ENCODE assay signal across 9 mouse cellular contexts in the genomic region with DNA sequence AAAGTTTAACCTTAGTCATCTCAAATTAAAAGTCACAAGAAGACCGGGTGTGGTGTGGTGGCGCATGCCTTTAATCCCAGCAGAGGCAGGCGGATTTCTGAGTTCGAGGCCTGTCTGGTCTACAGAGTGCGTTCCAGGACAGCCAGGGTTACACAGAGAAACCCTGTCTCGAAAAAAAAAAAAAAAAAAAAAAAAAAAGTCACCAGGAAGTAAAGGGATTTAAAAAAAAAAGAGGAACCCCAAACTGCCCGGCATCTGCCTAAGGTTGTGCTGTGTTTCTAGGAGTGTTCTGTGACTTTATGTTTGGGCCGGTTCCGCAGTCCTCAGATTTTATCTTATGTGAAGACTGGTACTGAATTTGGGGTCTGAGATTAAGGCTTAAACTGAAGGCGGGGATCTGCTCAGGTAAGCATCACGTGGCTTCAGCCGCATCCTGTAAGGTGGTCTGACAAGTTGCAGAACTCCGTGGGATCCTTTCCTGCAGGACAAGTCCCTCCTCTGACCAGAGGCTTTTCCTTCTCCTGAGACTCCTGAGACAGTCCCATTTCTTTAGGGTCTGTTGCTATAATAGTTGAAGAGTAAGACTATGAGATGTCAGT. TPM values are rescaled to one million over a fixed set of nuclear protein-coding genes. Genes with fewer than 3 reads are reported as not detected.
A peak's percentile ranks its signal among the peaks of the same experiment; 100 is the strongest.
DNase-seq lines count a peak whose midpoint lies in the region; ATAC-seq and TF ChIP-seq lines count a peak whose summit lies in the region.
"Had no signal": no experiment of that assay in that cellular context is flagged by ENCODE, and none has a peak within 500 bp of the region (broad histone marks: within the 10 kb centered on the region; RNA-seq: fewer than 3 reads in every experiment).

No protein-coding gene starts in this region.

- DNase-seq in heart, postnatal 14 days: no peak
- peak; percentile 18 for DNase-seq in thymus, adult 2 months
- no peak for DNase-seq in thymus, postnatal 10 days (ENCODE audit: low spot score in 2 of 2)
- DNase-seq in liver, embryonic 11.5 days (ENCODE audit: low spot score): no peak
- DNase-seq in stomach, postnatal 0 days (ENCODE audit: low spot score): no peak
- DNase-seq in neural tube, embryonic 10.5 days (ENCODE audit: extremely low spot score, low spot score): no peak
- DNase-seq in cerebellum, adult 18-20 months: no peak
- DNase-seq: cerebellum, adult 11-12 months had no signal

- no peak for TF ChIP-seq EP300 in stomach, postnatal 0 days (optimal IDR thresholded peaks at IDR 0.05)

- intact Hi-C loops in heart, postnatal 14 days (cut with DNase I): no loop called here

- ATAC-seq in heart, embryonic 14.5 days (ENCODE audit: insufficient number of reproducible peaks, insufficient read depth, low FRiP score, low read depth): no peak
- ATAC-seq in liver, embryonic 11.5 days (replicated peaks; ENCODE audit: low FRiP score): 0 out of 2 replicates have a peak, but pooled peaks have one; percentile 30
- ATAC-seq in stomach, postnatal 0 days (ENCODE audit: low FRiP score, low TSS enrichment): no peak

- peak overlapping the region; percentile 35 for H3K4me2 ChIP-seq in heart, embryonic 14.5 days (ENCODE audit: low read length)
- H3K4me2 ChIP-seq in liver, embryonic 11.5 days: peak overlapping the region; percentile 41
- H3K4me2 ChIP-seq in stomach, postnatal 0 days (replicated peaks; ENCODE audit: low read depth): peak overlapping the region; percentile 52

- no peak overlapping the region for H3K4me3 ChIP-seq in heart, embryonic 14.5 days (ENCODE audit: control insufficient read depth in 1 of 2, insufficient read depth in 1 of 2, low read depth in 1 of 2, low read length in 2 of 2)
- H3K4me3 ChIP-seq in thymus, adult 2 months (ENCODE audit: control insufficient read depth, insufficient read depth, low read length): peak overlapping the region; percentile 12; the same call in 1 of the 2 replicates
- H3K4me3 ChIP-seq in liver, embryonic 11.5 days (ENCODE audit: low read depth, low read length): peak overlapping the region; percentile 1; the same call in 1 of the 2 replicates
- H3K4me3 ChIP-seq in stomach, postnatal 0 days (ENCODE audit: low read depth, low read length): peak overlapping the region; percentile 33

- H3K9ac ChIP-seq in heart, embryonic 14.5 days (ENCODE audit: low read length): no peak overlapping the region
- H3K9ac ChIP-seq in liver, embryonic 11.5 days (ENCODE audit: low read depth, low read length): no peak overlapping the region
- H3K9ac ChIP-seq in stomach, postnatal 0 days (ENCODE audit: low read length): peak overlapping the region; percentile 35; the same call in 1 of the 2 replicates

- H3K9me3 ChIP-seq in heart, embryonic 14.5 days (ENCODE audit: control insufficient read depth, low read length): no peaks in the 10 kb centered on the region
- no peaks in the 10 kb centered on the region for H3K9me3 ChIP-seq in liver, embryonic 11.5 days (ENCODE audit: control insufficient read depth, low read length)
- H3K9me3 ChIP-seq in stomach, postnatal 0 days (ENCODE audit: control insufficient read depth, low read length): no peaks in the 10 kb centered on the region

- peaks cover 5 to 8% of the 10 kb centered on the region in 2 experiments; a peak in 2 of 4 replicates for H3K4me1 ChIP-seq in heart, embryonic 14.5 days (ENCODE audit: control insufficient read depth in 2 of 2, insufficient read depth in 2 of 2, low read length in 2 of 2)
- peaks cover 25% of the 10 kb centered on the region for H3K4me1 ChIP-seq in thymus, adult 2 months (replicated peaks; ENCODE audit: control insufficient read depth, insufficient read depth, low read length)
- peaks cover 22% of the 10 kb centered on the region for H3K4me1 ChIP-seq in liver, embryonic 11.5 days (replicated peaks; ENCODE audit: control insufficient read depth, insufficient read depth, low read length)
- peaks cover 3% of the 10 kb centered on the region; the same call in 1 of the 2 replicates for H3K4me1 ChIP-seq in stomach, postnatal 0 days (replicated peaks; ENCODE audit: control insufficient read depth, insufficient read depth)

- no peak for TF ChIP-seq POLR2A in thymus, adult 2 months (IDR thresholded peaks at IDR 0.05; ENCODE audit: control insufficient read depth, extremely low read depth, insufficient read depth, low read length, poor library complexity)

- H3K36me3 ChIP-seq in heart, embryonic 14.5 days (ENCODE audit: control insufficient read depth, insufficient read depth, low read length): no peaks in the 10 kb centered on the region
- H3K36me3 ChIP-seq in thymus, adult 2 months (ENCODE audit: control insufficient read depth, insufficient read depth, low read length): no peaks in the 10 kb centered on the region
- H3K36me3 ChIP-seq in liver, embryonic 11.5 days (ENCODE audit: control insufficient read depth, insufficient read depth, low read length): no peaks in the 10 kb centered on the region
- no peaks in the 10 kb centered on the region for H3K36me3 ChIP-seq in stomach, postnatal 0 days (ENCODE audit: control insufficient read depth, insufficient read depth, low read length)

- TF ChIP-seq CTCF in thymus, adult 2 months (IDR thresholded peaks at IDR 0.05; ENCODE audit: borderline replicate concordance, control insufficient read depth, extremely low read depth, insufficient read depth, low read length, poor library complexity): no peak
- TF ChIP-seq CTCF in stomach, postnatal 0 days (IDR thresholded peaks at IDR 0.05; ENCODE audit: low read depth): no peak

- no peak overlapping the region for H3K27ac ChIP-seq in heart, embryonic 14.5 days (replicated peaks in 1 of 2; ENCODE audit: control insufficient read depth in 1 of 2, insufficient read depth in 1 of 2, low read depth in 2 of 2, low read length in 2 of 2)
- no peak overlapping the region for H3K27ac ChIP-seq in thymus, adult 2 months (ENCODE audit: control insufficient read depth, insufficient read depth, low read length)
- no peak overlapping the region for H3K27ac ChIP-seq in liver, embryonic 11.5 days (ENCODE audit: low read depth, low read length)
- H3K27ac ChIP-seq in stomach, postnatal 0 days (replicated peaks): no peak overlapping the region; the same call in 1 of the 2 replicates

- H3K27me3 ChIP-seq in heart, embryonic 14.5 days (ENCODE audit: control insufficient read depth, insufficient read depth, low read length): no peaks in the 10 kb centered on the region
- H3K27me3 ChIP-seq in thymus, adult 2 months (ENCODE audit: control insufficient read depth, insufficient read depth, low read length): no peaks in the 10 kb centered on the region
- H3K27me3 ChIP-seq in liver, embryonic 11.5 days (replicated peaks; ENCODE audit: control insufficient read depth, insufficient read depth, low read length): no peaks in the 10 kb centered on the region
- no peaks in the 10 kb centered on the region for H3K27me3 ChIP-seq in stomach, postnatal 0 days (ENCODE audit: control insufficient read depth, insufficient read depth, low read length)

- 59% methylated on average over 13 of the region's 13 CpGs for WGBS in heart, embryonic 14.5 days
- WGBS in thymus, adult 2 months: 5% methylated on average over 13 of the region's 13 CpGs
- WGBS in liver, embryonic 11.5 days: 41% methylated on average over 13 of the region's 13 CpGs
- 54% methylated on average over 13 of the region's 13 CpGs for WGBS in stomach, postnatal 0 days

RNA-seq across cellular contexts. Expression of a gene that starts 1.9 kb away (rescaled TPM):
- polyA plus RNA-seq in heart, embryonic 14.5 days (2014; fragmentation: Nextera tagmentation; extraction: Ambion mirVana): 2.6 and 4.1 TPM in 2 replicates
- 1 to 10 TPM; 1.5 to 2.4 TPM for total RNA-seq in heart, postnatal 14 days (2021)
- 118 and 153 TPM in 2 replicates for polyA plus RNA-seq in thymus, adult 2 months (2012; rRNA removed)
- 34.0 and 34.3 TPM in 2 replicates for polyA plus RNA-seq in liver, embryonic 11.5 days (2014; fragmentation: Nextera tagmentation; extraction: Ambion mirVana)
- polyA plus RNA-seq in stomach, postnatal 0 days (2015; fragmentation: Nextera tagmentation; extraction: Ambion mirVana): 379 and 398 TPM in 2 replicates

RNA-seq across cellular contexts. Expression of a gene that starts 52.0 kb away (rescaled TPM):
- polyA plus RNA-seq in heart, embryonic 14.5 days (2014; fragmentation: Nextera tagmentation; extraction: Ambion mirVana): 157 and 158 TPM in 2 replicates
- 10 to 100 TPM; 73.4 to 77.0 TPM for total RNA-seq in heart, postnatal 14 days (2021)
- polyA plus RNA-seq in thymus, adult 2 months (2012; rRNA removed): 24.8 and 26.7 TPM in 2 replicates
- polyA plus RNA-seq in liver, embryonic 11.5 days (2014; fragmentation: Nextera tagmentation; extraction: Ambion mirVana): 166 and 176 TPM in 2 replicates
- 106 and 107 TPM in 2 replicates for polyA plus RNA-seq in stomach, postnatal 0 days (2015; fragmentation: Nextera tagmentation; extraction: Ambion mirVana)

Comparison
In these comparisons a context has a peak if more than half of its experiments do, and no peak if none do; other contexts are left out.
1. H3K4me3 ChIP-seq: peak in thymus, adult 2 months (single experiment), liver, embryonic 11.5 days (single experiment) and stomach, postnatal 0 days (single experiment); none in heart, embryonic 14.5 days (0 of 2).
2. Peak in every context shown above with its lines, with median percentiles within 50 percentile points of each other: H3K4me2 ChIP-seq.